Mouse (Mus musculus) central nervous system, embryonic 11.5 days (tissue): ENCODE data around the gene Krtap19-3. TPM values are rescaled to one million over a fixed set of nuclear protein-coding genes. Genes with fewer than 3 reads are reported as not detected.

ENCODE experiments used
- polyA plus RNA-seq: library from polyadenylated mRNA; depleted of rRNA; stranded (reverse); fragments of >200 nt; gene quantifications from 2 replicates; pipeline ENCODE4 v1.2.3, GENCODE M21; 2012; rRNA removed

The Krtap19-3 gene
- not detected in 2 replicates for polyA plus RNA-seq

DNA sequence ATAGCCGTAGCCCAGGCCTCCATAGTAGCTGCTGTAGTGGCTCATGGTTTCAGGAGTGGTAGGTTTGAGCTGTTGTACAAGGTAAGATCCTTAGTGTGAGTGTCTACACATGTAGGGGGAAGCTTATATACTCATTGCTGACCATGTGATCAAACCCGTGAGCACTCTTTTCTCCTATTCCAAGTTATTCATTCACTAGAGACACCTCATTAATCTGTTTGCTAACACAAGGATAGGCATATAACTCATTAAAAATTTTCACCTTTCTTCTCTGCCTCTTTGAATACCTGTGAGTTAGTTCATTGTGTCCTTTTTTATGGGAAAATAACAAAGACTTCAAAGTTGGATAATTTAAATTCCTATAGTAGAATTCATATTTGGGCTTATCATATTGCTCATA, at the start of gene Krtap19-3:
Gene Krtap19-3, minus strand, starts transcription at position 101 of the 400 bp plus-strand sequence.

DNA sequence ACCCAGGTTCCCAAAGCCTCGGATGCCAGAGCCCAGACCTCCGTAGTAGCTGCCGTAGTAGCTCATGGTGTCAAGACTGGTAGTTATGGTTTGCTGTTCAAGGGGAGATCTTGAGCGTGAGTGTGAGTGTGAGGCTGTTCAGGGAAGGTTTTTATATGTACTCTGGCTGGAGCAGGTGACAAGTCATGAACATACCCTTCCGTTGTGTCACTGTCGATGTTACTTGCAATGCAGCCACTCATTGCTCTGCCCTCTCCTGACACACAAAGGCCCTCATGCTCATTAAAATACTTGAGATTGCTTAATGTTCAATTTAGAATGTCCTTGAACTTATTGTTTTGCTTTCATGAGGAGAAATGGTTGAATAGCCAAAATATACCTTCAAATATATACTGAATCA, 18.5 kb upstream of the Krtap19-3 start, which contains the start of gene Krtap19-5:
Gene Krtap19-5, minus strand, starts transcription at position 101 of the 400 bp plus-strand sequence.

DNA sequence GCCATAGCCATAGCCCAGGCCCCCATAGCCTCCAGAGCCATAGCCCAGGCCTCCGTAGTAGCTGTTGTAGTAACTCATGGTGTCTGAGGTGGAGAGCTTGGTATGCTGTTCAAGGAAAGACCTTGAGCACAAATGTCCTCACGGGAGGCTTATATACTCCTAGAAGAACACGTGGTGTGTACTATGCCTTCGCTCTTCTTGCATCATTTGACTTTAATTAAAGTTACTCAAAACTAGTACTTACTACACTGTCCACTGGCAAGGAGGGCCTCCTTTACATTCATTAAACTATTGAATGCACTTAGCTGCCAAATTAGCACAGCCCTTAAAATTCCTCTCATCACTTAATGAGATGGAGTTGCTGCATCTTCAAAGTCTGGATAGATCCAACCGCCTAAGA, 7.2 kb upstream of the Krtap19-3 start, which contains the start of gene Krtap19-4:
Gene Krtap19-4, minus strand, starts transcription at position 101 of the 400 bp plus-strand sequence.

DNA sequence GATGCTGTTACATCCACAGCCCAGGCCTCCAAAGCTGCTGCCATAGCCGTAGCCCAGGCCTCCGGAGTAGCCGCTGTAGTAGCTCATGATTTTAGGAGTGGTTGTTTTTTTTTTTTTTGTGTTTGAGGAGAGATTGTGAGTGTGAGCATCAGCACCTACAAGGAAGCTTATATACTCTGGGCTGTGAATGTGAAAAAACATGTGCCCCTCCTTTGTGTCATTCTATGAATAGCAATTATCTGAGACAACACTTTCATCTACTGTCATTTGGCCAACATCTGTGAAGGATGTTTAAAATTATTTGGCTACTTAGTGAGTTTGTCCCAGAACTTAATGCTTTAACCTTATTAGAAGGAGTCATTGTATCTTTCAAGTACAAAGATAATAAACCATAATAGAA, 3.7 kb downstream of the Krtap19-3 start, which contains the start of gene Krtap19-2:
Gene Krtap19-2, minus strand, starts transcription at position 101 of the 400 bp plus-strand sequence.

DNA sequence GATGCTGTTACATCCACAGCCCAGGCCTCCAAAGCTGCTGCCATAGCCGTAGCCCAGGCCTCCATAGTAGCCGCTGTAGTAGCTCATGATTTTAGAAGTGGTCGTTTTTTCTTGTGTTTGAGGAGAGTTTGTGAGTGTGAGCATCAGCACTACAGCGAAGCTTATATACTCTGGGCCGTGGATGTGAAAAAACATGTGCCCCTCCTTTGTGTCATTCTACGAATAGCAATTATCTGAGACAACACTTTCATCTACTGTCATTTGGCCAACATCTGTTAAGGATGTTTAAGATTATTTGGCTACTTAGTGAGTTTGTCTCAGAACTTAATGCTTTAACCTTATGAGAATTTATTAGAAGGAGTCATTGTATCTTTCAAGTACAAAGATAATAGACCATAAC, 8.5 kb downstream of the Krtap19-3 start, which contains the start of gene Krtap19-1:
Gene Krtap19-1, minus strand, starts transcription at position 101 of the 400 bp plus-strand sequence.

Other genes with a start within 250 kb of the Krtap19-3 start
- not detected in 2 replicates for gene Krtap26-1, start 230.2 kb downstream of the Krtap19-3 start, polyA plus RNA-seq
- not detected in 2 replicates for gene Krtap27-1, start 206.4 kb downstream of the Krtap19-3 start, polyA plus RNA-seq
- not detected in 2 replicates for gene 2310061N02Rik, start 170.1 kb downstream of the Krtap19-3 start, polyA plus RNA-seq
- gene Krtap13-1, start 149.2 kb downstream of the Krtap19-3 start, polyA plus RNA-seq: not detected in 2 replicates
- gene Krtap13, start 126.4 kb downstream of the Krtap19-3 start, polyA plus RNA-seq: not detected in 2 replicates
- not detected in 2 replicates for gene 2310034C09Rik, start 119.2 kb downstream of the Krtap19-3 start, polyA plus RNA-seq
- not detected in 2 replicates for gene 2310057N15Rik, start 103.8 kb downstream of the Krtap19-3 start, polyA plus RNA-seq
- not detected in 2 replicates for gene Gm5965, start 100.1 kb downstream of the Krtap19-3 start, polyA plus RNA-seq
- not detected in 2 replicates for gene Gm20741, start 65.8 kb downstream of the Krtap19-3 start, polyA plus RNA-seq
- not detected in 2 replicates for gene Krtap15, start 57.8 kb downstream of the Krtap19-3 start, polyA plus RNA-seq
- gene Krtap14, start 51.9 kb downstream of the Krtap19-3 start, polyA plus RNA-seq: not detected in 2 replicates
- gene Krtap19-1, start 8.6 kb downstream of the Krtap19-3 start, polyA plus RNA-seq: not detected in 2 replicates
- not detected in 2 replicates for gene Krtap19-2, start 3.8 kb downstream of the Krtap19-3 start, polyA plus RNA-seq
- not detected in 2 replicates for gene Krtap19-4, start 7.1 kb upstream of the Krtap19-3 start, polyA plus RNA-seq
- not detected in 2 replicates for gene Krtap19-5, start 18.4 kb upstream of the Krtap19-3 start, polyA plus RNA-seq
- not detected in 2 replicates for gene Krtap19-9b, start 54.2 kb upstream of the Krtap19-3 start, polyA plus RNA-seq
- not detected in 2 replicates for gene Krtap16-3, start 84.8 kb upstream of the Krtap19-3 start, polyA plus RNA-seq
- not detected in 2 replicates for gene Krtap22-2, start 132.7 kb upstream of the Krtap19-3 start, polyA plus RNA-seq
- not detected in 2 replicates for gene Gm10229, start 137.2 kb upstream of the Krtap19-3 start, polyA plus RNA-seq
- not detected in 2 replicates for gene Krtap6-1, start 153.7 kb upstream of the Krtap19-3 start, polyA plus RNA-seq
- not detected in 2 replicates for gene Gm10228, start 163.4 kb upstream of the Krtap19-3 start, polyA plus RNA-seq
- not detected in 2 replicates for gene Krtap6-5, start 169.8 kb upstream of the Krtap19-3 start, polyA plus RNA-seq
- not detected in 2 replicates for gene 1110025L11Rik, start 186.0 kb upstream of the Krtap19-3 start, polyA plus RNA-seq
- not detected in 2 replicates for gene Krtap6-3, start 206.0 kb upstream of the Krtap19-3 start, polyA plus RNA-seq